Mouse (Mus musculus) spleen, embryonic (tissue): Measurements from ENCODE around the gene Noct.

Source experiments
- CTCF ChIA-PET: fragments of 350-600 bp; sonication (Branson Sonifier 250); formaldehyde crosslinking; loops from one replicate; lab custom pipeline; 2022; lab: Charles Lee

The Noct gene

DNA sequence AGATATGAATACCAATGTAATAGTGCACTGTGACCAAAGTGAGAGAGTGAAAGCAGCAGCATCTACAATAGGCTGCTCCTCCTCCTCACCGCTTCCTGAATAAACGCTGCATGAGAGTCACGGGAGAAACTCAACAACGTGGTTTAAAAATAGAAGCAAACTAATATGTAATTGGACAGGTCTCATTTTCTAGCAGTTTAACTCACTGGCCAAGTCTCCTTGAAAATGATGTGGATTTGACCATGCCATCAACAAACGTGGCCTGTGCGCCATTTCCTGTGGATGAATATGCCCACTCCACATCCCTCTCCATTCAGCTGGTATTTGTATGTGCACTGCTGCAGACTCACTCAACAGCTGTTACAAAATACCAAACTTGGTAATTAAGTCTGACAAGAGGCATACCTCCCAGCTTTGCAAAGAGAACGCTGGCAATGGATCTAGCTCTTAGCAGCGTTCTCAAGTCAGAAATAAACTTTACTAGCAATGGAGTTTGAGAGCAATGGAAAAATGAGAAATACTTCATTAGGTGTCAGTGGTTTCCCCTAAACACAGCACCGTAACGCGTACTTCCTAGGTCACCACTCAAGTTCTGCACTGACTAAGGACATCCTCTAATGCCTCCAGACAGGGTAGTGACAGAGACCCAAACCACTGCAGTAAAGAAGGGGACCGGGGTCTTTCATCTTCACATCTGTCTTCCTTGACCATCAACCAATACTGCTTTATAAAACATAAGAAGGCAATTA is 46.0 kb downstream of the Noct start:
- CTCF ChIA-PET, result no interaction called here

DNA sequence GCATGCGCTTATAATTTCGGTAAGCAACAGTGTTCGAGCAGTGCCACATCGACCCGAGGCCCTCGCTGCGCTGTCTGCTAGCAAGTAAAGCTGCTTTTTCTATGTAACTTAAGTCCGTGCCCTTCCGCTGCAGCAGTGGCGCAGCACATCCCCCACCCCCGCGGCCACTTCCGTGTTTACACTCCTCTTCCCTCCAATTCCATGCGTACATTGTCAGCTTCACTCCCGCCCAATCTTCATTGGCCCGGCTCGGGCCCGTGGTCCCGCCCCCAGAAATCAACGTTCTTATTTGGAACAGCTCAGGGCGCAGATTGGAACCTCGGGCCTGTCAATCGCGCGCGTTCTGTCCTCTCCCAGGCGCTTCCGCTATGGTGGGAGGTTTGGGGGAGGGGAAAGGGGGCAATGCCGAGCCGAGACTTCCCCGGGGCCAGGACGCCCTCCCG is 51.7 kb downstream of the Noct start:
- CTCF ChIA-PET, result no interaction called here

DNA sequence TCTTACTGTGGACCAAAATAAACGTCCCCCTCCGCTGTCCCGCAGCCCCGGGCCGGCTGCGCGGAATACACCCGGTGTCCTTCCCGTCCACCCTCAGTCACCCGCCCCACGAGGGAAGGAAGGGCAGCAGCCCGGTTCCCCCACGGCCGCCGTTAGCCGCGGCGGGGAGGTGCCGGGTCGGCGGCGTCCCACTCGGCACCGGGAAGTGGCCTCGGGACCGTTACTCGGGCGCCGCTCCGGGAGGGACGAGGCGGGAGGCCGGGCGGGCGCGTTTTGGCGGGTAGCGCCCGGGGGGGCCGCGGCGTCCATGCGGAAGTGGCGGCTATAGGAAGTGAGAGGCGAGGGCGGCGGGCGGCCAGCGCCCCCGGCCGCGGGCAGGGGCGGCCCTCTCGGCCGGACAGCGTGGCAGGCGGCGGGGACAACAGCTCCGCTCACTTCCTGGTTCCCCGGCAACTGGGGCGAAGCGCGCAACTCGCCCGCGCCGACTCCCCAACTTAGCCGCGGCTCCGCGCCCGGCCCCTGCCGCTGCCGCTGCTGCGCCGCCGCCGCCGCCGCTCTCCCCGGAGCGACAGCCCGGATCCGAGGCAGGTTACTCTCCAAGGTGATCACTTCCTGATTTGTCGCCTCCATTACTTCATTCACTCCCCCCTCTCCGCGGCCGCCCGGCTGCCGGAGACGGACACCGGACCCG is 52.3 kb downstream of the Noct start:
- CTCF ChIA-PET, result interaction anchor here (1.1 kb wide), 1 partner anchor 24 kb away, joined by 3 read pairs; no protein-coding TSS in a partner anchor

DNA sequence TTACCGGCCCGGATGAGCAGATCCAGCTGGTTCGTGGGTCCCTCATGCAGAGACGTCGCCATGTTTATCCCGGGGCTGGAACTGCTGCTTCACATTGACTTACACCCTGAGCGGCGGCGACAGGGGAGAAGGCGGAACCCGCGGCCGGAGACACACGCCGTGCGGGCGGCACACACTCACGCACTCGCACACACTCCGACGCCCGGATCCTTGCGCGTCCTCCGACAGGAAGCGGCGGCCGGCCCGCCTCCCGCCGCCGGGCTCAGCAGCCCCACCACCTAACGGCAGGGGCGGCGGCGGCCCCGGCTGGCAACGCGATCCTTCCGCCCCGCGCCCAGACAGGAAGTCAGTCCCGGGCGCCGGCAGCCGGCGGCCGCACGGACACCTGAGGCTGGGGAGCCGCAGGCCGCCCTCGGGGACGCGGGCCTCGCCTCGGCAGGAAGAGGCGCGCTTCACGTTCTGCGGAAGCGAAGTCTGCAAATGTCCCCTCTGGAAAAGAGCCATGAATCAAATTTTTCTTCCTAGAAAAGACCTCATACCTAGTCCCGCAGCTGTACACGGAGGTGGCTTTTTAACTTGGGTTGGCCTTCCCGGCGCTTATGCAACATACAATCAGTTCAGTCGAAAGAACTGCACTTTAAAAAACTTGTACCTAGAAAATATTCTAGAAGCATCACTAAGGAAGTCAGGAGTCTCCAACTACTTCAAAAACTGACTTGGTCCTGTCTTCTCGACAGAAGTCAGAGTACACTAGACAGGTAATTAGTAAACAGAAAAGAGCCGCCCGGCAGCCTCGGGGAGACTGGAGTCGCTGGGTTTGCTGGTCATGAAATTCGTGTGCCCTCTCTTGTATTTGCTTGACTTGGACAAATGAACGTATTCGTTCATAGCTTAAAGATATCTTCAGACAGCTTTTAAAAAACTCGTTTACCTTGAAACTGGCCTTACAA is 53.2 kb downstream of the Noct start:
- CTCF ChIA-PET, result interaction anchor here (0.5 to 1.1 kb wide), 2 partner anchors 23 to 50 kb away, joined by 3 read pairs; no protein-coding TSS in a partner anchor

- CTCF ChIA-PET, result interaction anchor here (0.5 to 0.8 kb wide), 2 partner anchors 16 to 49 kb away, joined by 3 to 4 read pairs; no protein-coding TSS in a partner anchor
Observed at GRCm38 (mm10) chr3:51278433-51278832, 54.2 kb downstream of the Noct start.

- CTCF ChIA-PET, result interaction anchor here (0.7 to 0.8 kb wide), 2 partner anchors 10 to 14 kb away, joined by 3 to 4 read pairs; no protein-coding TSS in a partner anchor
Observed at GRCm38 (mm10) chr3:51281727-51282126, 57.5 kb downstream of the Noct start.

DNA sequence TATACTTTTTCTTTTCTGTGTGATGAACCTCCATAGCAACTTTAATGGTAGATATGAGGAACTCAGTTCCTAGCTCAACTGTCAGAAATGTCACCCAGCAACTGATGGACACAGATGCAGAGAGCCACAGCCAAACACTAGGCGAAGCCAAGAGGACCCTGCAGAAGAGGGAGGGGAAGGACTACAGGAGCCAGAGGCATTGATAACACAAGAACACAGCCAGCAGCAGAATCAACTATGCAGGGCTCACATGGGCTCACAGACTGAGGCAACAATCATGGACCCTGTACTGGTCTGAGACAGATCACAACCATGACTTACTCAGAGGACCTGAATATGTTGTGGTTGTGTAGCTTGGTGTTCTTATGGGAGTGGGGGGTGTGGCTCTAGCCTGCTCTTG is 60.1 kb downstream of the Noct start:
- CTCF ChIA-PET, result interaction anchor here (1.2 kb wide), 1 partner anchor 81 kb away, joined by 7 read pairs; no protein-coding TSS in a partner anchor

- CTCF ChIA-PET, result interaction anchor here (0.7 to 1.5 kb wide), 5 partner anchors 32 to 76 kb away, joined by 3 to 4 read pairs (median 4); no protein-coding TSS in a partner anchor
Observed at GRCm38 (mm10) chr3:51288880-51289821, 64.9 kb downstream of the Noct start.

- CTCF ChIA-PET, result interaction anchor here (0.6 to 1.1 kb wide), 2 partner anchors 16 to 99 kb away, joined by 4 to 5 read pairs; no protein-coding TSS in a partner anchor
Observed at GRCm38 (mm10) chr3:51294251-51294650, 70.0 kb downstream of the Noct start.

DNA sequence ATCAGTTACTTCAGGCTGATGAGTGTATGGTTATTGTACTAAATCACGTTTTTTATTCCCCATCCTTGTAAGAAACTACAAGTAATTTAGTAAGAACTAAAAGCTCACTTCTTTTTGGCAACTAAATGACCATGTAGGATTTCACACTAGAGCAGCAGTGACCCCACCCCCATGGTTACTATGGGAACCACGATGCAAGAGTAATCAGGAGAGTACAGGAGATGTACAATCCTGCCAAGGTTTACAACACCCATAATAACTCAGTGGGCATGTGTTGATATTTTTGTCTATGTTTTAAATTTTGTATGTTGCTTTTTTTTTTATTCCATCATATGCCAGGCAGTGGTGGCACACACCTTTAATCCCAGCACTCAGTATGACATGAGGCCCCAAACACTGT is 71.0 kb downstream of the Noct start:
- CTCF ChIA-PET, result no interaction called here

- CTCF ChIA-PET, result no interaction called here
Observed at GRCm38 (mm10) chr3:51296790-51297189, 72.5 kb downstream of the Noct start.
